Mouse (Mus musculus): Measurements from ENCODE around the gene Adamts8. TPM values are rescaled to one million over a fixed set of nuclear protein-coding genes. Genes with fewer than 3 reads are reported as not detected.

Gene Adamts8
- polyA plus RNA-seq (2014; fragmentation: Illumina TruSeq; extraction: RNeasy Lipid Tissue Mini Kit (QIAGEN cat#74804); ENCODE audit: low read depth, low replicate concordance), result 0.52 TPM

GRCm38 (mm10) chr9:30942512-30943313 is at the start of gene Adamts8:
Adamts8 (plus strand) TSS chr9:30942562.

GRCm38 (mm10) chr9:30922197-30922894 is 20.0 kb upstream of the Adamts8 start, which contains the start of gene Adamts15:
Adamts15 (minus strand) TSS chr9:30922452.

Other genes with a start within 250 kb of the Adamts8 start
- 1.2 TPM for gene Adamts15, start 20.1 kb upstream of the Adamts8 start, polyA plus RNA-seq (2014; fragmentation: Illumina TruSeq; extraction: RNeasy Lipid Tissue Mini Kit (QIAGEN cat#74804); ENCODE audit: low read depth, low replicate concordance)
- 44.5 TPM for gene Zbtb44, start 88.1 kb downstream of the Adamts8 start, polyA plus RNA-seq (2014; fragmentation: Illumina TruSeq; extraction: RNeasy Lipid Tissue Mini Kit (QIAGEN cat#74804); ENCODE audit: low read depth, low replicate concordance)
- gene St14, start 189.3 kb downstream of the Adamts8 start, polyA plus RNA-seq (2014; fragmentation: Illumina TruSeq; extraction: RNeasy Lipid Tissue Mini Kit (QIAGEN cat#74804); ENCODE audit: low read depth, low replicate concordance), result not detected